ENCODE assay signal across 23 mouse cellular contexts in genomic region chr2:22746785-22747184, GRCm38 (mm10). TPM values are rescaled to one million over a fixed set of nuclear protein-coding genes. Genes with fewer than 3 reads are reported as not detected.
A peak's percentile ranks its signal among the peaks of the same experiment; 100 is the strongest.
DNase-seq lines count a peak whose midpoint lies in the region; ATAC-seq and TF ChIP-seq lines count a peak whose summit lies in the region.
"Had no signal": no experiment of that assay in that cellular context is flagged by ENCODE, and none has a peak within 500 bp of the region (broad histone marks: within the 10 kb centered on the region; RNA-seq: fewer than 3 reads in every experiment).

No protein-coding gene starts in this region.

- DNase-seq in lung, postnatal 25 days (ENCODE audit: low spot score), result peak; percentile 16
- no peak for DNase-seq in lung, postnatal 36 days
- no peak for DNase-seq in G1E (ENCODE audit: low spot score)
- no peak for DNase-seq in midbrain, postnatal 0 days (ENCODE audit: low spot score)
- no peak for DNase-seq in kidney, postnatal 25 days
- DNase-seq: adrenal gland, adult 8-10 months; cerebellum, adult 18-20 months; cerebellum, postnatal 14 days; gastrocnemius, postnatal 10 days; heart, adult 11 months; left cerebral cortex, postnatal 4 days; lung, adult 18-20 months; lung, postnatal 4 days; thymus, postnatal 36 days had no signal

- no peaks in the 10 kb centered on the region for H3K36me3 ChIP-seq in G1E (replicated peaks)
- no peaks in the 10 kb centered on the region for H3K36me3 ChIP-seq in midbrain, postnatal 0 days (ENCODE audit: insufficient read depth, low read length)
- no peaks in the 10 kb centered on the region for H3K36me3 ChIP-seq in midbrain, embryonic 16.5 days (ENCODE audit: control insufficient read depth, insufficient read depth, low read length)
- H3K36me3 ChIP-seq: embryonic facial prominence, embryonic 15.5 days; limb, embryonic 15.5 days; midbrain, embryonic 10.5 days had no signal

- no peak overlapping the region for H3K4me3 ChIP-seq in G1E (ENCODE audit: low read depth, low read length)
- no peak overlapping the region for H3K4me3 ChIP-seq in midbrain, postnatal 0 days (ENCODE audit: low read depth, low read length)
- no peak overlapping the region for H3K4me3 ChIP-seq in midbrain, embryonic 16.5 days (ENCODE audit: low read depth, low read length)
- H3K4me3 ChIP-seq: embryonic facial prominence, embryonic 15.5 days; limb, embryonic 15.5 days; midbrain, embryonic 10.5 days had no signal

- no peak for TF ChIP-seq CTCF in G1E (IDR thresholded peaks at IDR 0.05; ENCODE audit: low read depth, low read length)
- no peak for TF ChIP-seq CTCF in midbrain, postnatal 0 days (IDR thresholded peaks at IDR 0.05)

- no peak overlapping the region for H3K27ac ChIP-seq in midbrain, postnatal 0 days (ENCODE audit: low read depth, low read length)
- H3K27ac ChIP-seq in midbrain, embryonic 16.5 days (ENCODE audit: low read length), result no peak overlapping the region
- H3K27ac ChIP-seq: embryonic facial prominence, embryonic 15.5 days; hindbrain, postnatal 0 days; limb, embryonic 15.5 days; midbrain, embryonic 10.5 days had no signal

- H3K9ac ChIP-seq in midbrain, postnatal 0 days (replicated peaks; ENCODE audit: low read length, poor library complexity, severe bottlenecking), result no peak overlapping the region
- H3K9ac ChIP-seq in midbrain, embryonic 16.5 days (ENCODE audit: low read depth, low read length), result no peak overlapping the region
- H3K9ac ChIP-seq: embryonic facial prominence, embryonic 15.5 days; limb, embryonic 15.5 days had no signal

- no peaks in the 10 kb centered on the region for H3K27me3 ChIP-seq in G1E (ENCODE audit: insufficient read depth, low read length)
- no peaks in the 10 kb centered on the region for H3K27me3 ChIP-seq in midbrain, postnatal 0 days (ENCODE audit: insufficient read depth, low read length)
- H3K27me3 ChIP-seq in midbrain, embryonic 16.5 days (ENCODE audit: control insufficient read depth, insufficient read depth, low read depth, low read length), result no peaks in the 10 kb centered on the region; the same call in 1 of the 2 replicates
- H3K27me3 ChIP-seq: embryonic facial prominence, embryonic 15.5 days had no signal

- ATAC-seq in G1E (ENCODE audit: extremely low read depth, insufficient number of reproducible peaks, low FRiP score, poor library complexity, severe bottlenecking), result peak; percentile 30; the same call in 1 of the 2 replicates
- peak; percentile 78 to 79 for ATAC-seq in hematopoietic stem cell, adult 5-6 weeks (replicated peaks in 1 of 2; ENCODE audit: insufficient read depth in 1 of 2, low FRiP score in 2 of 2, low TSS enrichment in 1 of 2, low read depth in 1 of 2, poor library complexity in 2 of 2, severe bottlenecking in 2 of 2)
- ATAC-seq in midbrain, postnatal 0 days (ENCODE audit: low FRiP score), result no peak
- ATAC-seq in midbrain, embryonic 16.5 days, result no peak
- ATAC-seq: forebrain, embryonic 14.5 days; hindbrain, postnatal 0 days; intestine, embryonic 16.5 days had no signal

- no peaks in the 10 kb centered on the region for H3K9me3 ChIP-seq in G1E (replicated peaks)
- no peaks in the 10 kb centered on the region for H3K9me3 ChIP-seq in midbrain, postnatal 0 days (ENCODE audit: low read length)
- H3K9me3 ChIP-seq in midbrain, embryonic 16.5 days (replicated peaks; ENCODE audit: control insufficient read depth, low read length, poor library complexity, severe bottlenecking), result no peaks in the 10 kb centered on the region
- H3K9me3 ChIP-seq: embryonic facial prominence, embryonic 15.5 days; limb, embryonic 15.5 days; midbrain, embryonic 10.5 days had no signal

- peaks cover 21% of the 10 kb centered on the region for H3K4me1 ChIP-seq in G1E (ENCODE audit: insufficient read depth, low read depth, low read length)
- H3K4me1 ChIP-seq in midbrain, postnatal 0 days (ENCODE audit: insufficient read depth, low read length), result no peaks in the 10 kb centered on the region
- no peaks in the 10 kb centered on the region for H3K4me1 ChIP-seq in midbrain, embryonic 16.5 days (ENCODE audit: control insufficient read depth, insufficient read depth, low read length)
- H3K4me1 ChIP-seq: embryonic facial prominence, embryonic 15.5 days had no signal

- H3K4me2 ChIP-seq in midbrain, postnatal 0 days (ENCODE audit: low read depth, low read length, poor library complexity, severe bottlenecking), result no peak overlapping the region
- no peak overlapping the region for H3K4me2 ChIP-seq in midbrain, embryonic 16.5 days (ENCODE audit: low read length)
- H3K4me2 ChIP-seq: embryonic facial prominence, embryonic 15.5 days; heart, embryonic 11.5 days; limb, embryonic 15.5 days had no signal

RNA-seq across cellular contexts. Expression of gene Apbb1ip, which starts 27.1 kb away (rescaled TPM):
- total RNA-seq in G1E (2014; fragmentation: Nextera tagmentation) (87.0 and 108 TPM in 2 replicates), G1E (2017) (11.4 and 13.6 TPM in 2 replicates)
- polyA plus RNA-seq in G1E (2012), result 78.2 and 83.9 TPM in 2 replicates
- 22.7 and 28.1 TPM in 2 replicates for total RNA-seq in hematopoietic stem cell, adult 5-6 weeks (2017)
- total RNA-seq in midbrain, postnatal 0 days (2014; rRNA removed), result 1.0 and 1.1 TPM in 2 replicates
- 1.4 and 1.7 TPM in 2 replicates for polyA plus RNA-seq in midbrain, postnatal 0 days (2015; fragmentation: Nextera tagmentation; extraction: Ambion mirVana)
- polyA plus RNA-seq in midbrain, embryonic 16.5 days (2015; fragmentation: Nextera tagmentation; extraction: Ambion mirVana), result 0.70 and 0.91 TPM in 2 replicates

Comparison
In these comparisons a context has a peak if more than half of its experiments do, and no peak if none do; other contexts are left out.
1. ATAC-seq: peak in G1E (single experiment) and hematopoietic stem cell, adult 5-6 weeks (2 of 2); none in midbrain, postnatal 0 days (single experiment) and midbrain, embryonic 16.5 days (single experiment).